Comparison of ENCODE assay signal across 8 mouse cellular contexts in genomic region chr8:95113750-95114149, GRCm38 (mm10). TPM values are rescaled to one million over a fixed set of nuclear protein-coding genes. Genes with fewer than 3 reads are reported as not detected.
DNase-seq lines count a peak whose midpoint lies in the region; ATAC-seq and TF ChIP-seq lines count a peak whose summit lies in the region.

No protein-coding gene starts in this region.

- no peaks in the 10 kb centered on the region for H3K9me3 ChIP-seq in hindbrain, postnatal 0 days (ENCODE audit: low read length)
- no peaks in the 10 kb centered on the region for H3K9me3 ChIP-seq in midbrain, embryonic 10.5 days (replicated peaks)

- no peaks in the 10 kb centered on the region for H3K27me3 ChIP-seq in cerebellum, adult 2 months (ENCODE audit: control insufficient read depth, insufficient read depth, low read length)
- H3K27me3 ChIP-seq in hindbrain, postnatal 0 days (ENCODE audit: insufficient read depth, low read length), result no peaks in the 10 kb centered on the region
- no peaks in the 10 kb centered on the region for H3K27me3 ChIP-seq in midbrain, embryonic 10.5 days (ENCODE audit: low read depth, poor library complexity, severe bottlenecking)

- peak; percentile 90 for ATAC-seq in hindbrain, postnatal 0 days
- ATAC-seq in inflammation-experienced regulatory T-cells, adult 6 months, result no peak

- WGBS in cerebellum, adult 2 months, result 81% methylated on average over 3 of the region's 3 CpGs
- 66% methylated on average over 3 of the region's 3 CpGs for WGBS in hindbrain, postnatal 0 days
- WGBS in midbrain, embryonic 10.5 days, result 74% methylated on average over 3 of the region's 3 CpGs

- H3K4me3 ChIP-seq in cerebellum, adult 2 months (replicated peaks; ENCODE audit: insufficient read depth, low read depth, low read length), result no peak overlapping the region
- no peak overlapping the region for H3K4me3 ChIP-seq in hindbrain, postnatal 0 days (ENCODE audit: low read length)
- no peak overlapping the region for H3K4me3 ChIP-seq in midbrain, embryonic 10.5 days

- TF ChIP-seq CTCF in cerebellum, adult 2 months (IDR thresholded peaks at IDR 0.05; ENCODE audit: borderline replicate concordance, insufficient read depth, low read depth, low read length), result peak; percentile 58
- TF ChIP-seq CTCF in hindbrain, postnatal 0 days (IDR thresholded peaks at IDR 0.05; ENCODE audit: low read depth), result peak; percentile 87

- DNase-seq in cerebellum, adult 2 months, result no peak
- no peak for DNase-seq in cerebellum, adult 8-10 months
- peak; percentile 61 for DNase-seq in 3T3-L1 (ENCODE audit: low read depth, low spot score)
- DNase-seq in embryo, embryonic 10.5 days (ENCODE audit: low spot score), result peak; percentile 71
- DNase-seq in hindbrain, postnatal 0 days (ENCODE audit: low spot score), result peak; percentile 81
- peak; percentile 22 for DNase-seq in midbrain, embryonic 10.5 days (ENCODE audit: low spot score)
- no peak for DNase-seq in left cerebral cortex, adult 11 months (ENCODE audit: low spot score)

- H3K36me3 ChIP-seq in hindbrain, postnatal 0 days (ENCODE audit: insufficient read depth, low read length), result no peaks in the 10 kb centered on the region
- no peaks in the 10 kb centered on the region for H3K36me3 ChIP-seq in midbrain, embryonic 10.5 days

- no peak overlapping the region for H3K4me2 ChIP-seq in hindbrain, postnatal 0 days (ENCODE audit: low read depth, low read length)

- H3K4me1 ChIP-seq in cerebellum, adult 2 months (ENCODE audit: control insufficient read depth, insufficient read depth, low read length), result no peaks in the 10 kb centered on the region
- no peaks in the 10 kb centered on the region for H3K4me1 ChIP-seq in hindbrain, postnatal 0 days (ENCODE audit: insufficient read depth, low read length)
- H3K4me1 ChIP-seq in midbrain, embryonic 10.5 days, result no peaks in the 10 kb centered on the region

- H3K9ac ChIP-seq in hindbrain, postnatal 0 days (replicated peaks; ENCODE audit: low read length), result no peak overlapping the region

- H3K27ac ChIP-seq in cerebellum, adult 2 months (ENCODE audit: insufficient read depth, low read length), result no peak overlapping the region
- no peak overlapping the region for H3K27ac ChIP-seq in hindbrain, postnatal 0 days
- H3K27ac ChIP-seq in midbrain, embryonic 10.5 days (replicated peaks), result 0 out of 2 replicates have a peak overlapping the region, but pooled peaks have one; percentile 13

- TF ChIP-seq POLR2A in cerebellum, adult 2 months (IDR thresholded peaks at IDR 0.05; ENCODE audit: borderline replicate concordance, insufficient read depth, low read length), result no peak

RNA-seq across cellular contexts. Expression of gene Katnb1, which starts 32.8 kb away (rescaled TPM):
- polyA plus RNA-seq in cerebellum, adult 2 months (2012; rRNA removed), result 53.0 and 54.0 TPM in 2 replicates
- total RNA-seq in hindbrain, postnatal 0 days (2014; rRNA removed), result 59.6 and 63.3 TPM in 2 replicates
- 45.3 and 48.4 TPM in 2 replicates for polyA plus RNA-seq in hindbrain, postnatal 0 days (2015; fragmentation: Nextera tagmentation; extraction: Ambion mirVana)
- 32.0 and 34.2 TPM in 2 replicates for polyA plus RNA-seq in midbrain, embryonic 10.5 days (2016; fragmentation: Nextera tagmentation; extraction: Ambion mirVana)
- polyA plus RNA-seq in inflammation-experienced regulatory T-cells, adult 6 months (2017; shearing (Covaris generic)), result 10 to 100 TPM; 16.4 to 23.4 (median 17.0) TPM

RNA-seq across cellular contexts. Expression of gene Drc7, which starts 58.8 kb away (rescaled TPM):
- polyA plus RNA-seq in cerebellum, adult 2 months (2012; rRNA removed), result 2.2 and 5.1 TPM in 2 replicates
- total RNA-seq in hindbrain, postnatal 0 days (2014; rRNA removed), result 2.9 and 3.6 TPM in 2 replicates
- 3.0 and 3.3 TPM in 2 replicates for polyA plus RNA-seq in hindbrain, postnatal 0 days (2015; fragmentation: Nextera tagmentation; extraction: Ambion mirVana)
- polyA plus RNA-seq in midbrain, embryonic 10.5 days (2016; fragmentation: Nextera tagmentation; extraction: Ambion mirVana), result 0.11 and 0.14 TPM in 2 replicates
- polyA plus RNA-seq in inflammation-experienced regulatory T-cells, adult 6 months (2017; shearing (Covaris generic)), result not detected

Comparison
In these comparisons a context has a peak if more than half of its experiments do, and no peak if none do; other contexts are left out.
1. DNase-seq: peak in 3T3-L1 (single experiment), embryo, embryonic 10.5 days (single experiment), hindbrain, postnatal 0 days (single experiment) and midbrain, embryonic 10.5 days (single experiment); none in cerebellum, adult 2 months (0 of 2), cerebellum, adult 8-10 months (single experiment) and left cerebral cortex, adult 11 months (single experiment).